18 mouse cellular contexts compared by ENCODE assay signal in genomic region chr16:33923758-33924157, GRCm38 (mm10). TPM values are rescaled to one million over a fixed set of nuclear protein-coding genes. Genes with fewer than 3 reads are reported as not detected.
DNase-seq lines count a peak whose midpoint lies in the region; ATAC-seq and TF ChIP-seq lines count a peak whose summit lies in the region.
"Had no signal": no experiment of that assay in that cellular context is flagged by ENCODE, and none has a peak within 500 bp of the region (broad histone marks: within the 10 kb centered on the region; RNA-seq: fewer than 3 reads in every experiment).

No protein-coding gene starts in this region.

- no peak overlapping the region for H3K4me3 ChIP-seq in heart, embryonic 15.5 days
- H3K4me3 ChIP-seq in MEL (ENCODE audit: control insufficient read depth in 1 of 2, insufficient read depth in 1 of 2, low read depth in 2 of 2, low read length in 2 of 2), result peak overlapping the region; percentile 41 to 50
- H3K4me3 ChIP-seq in liver, embryonic 13.5 days (replicated peaks), result no peak overlapping the region
- H3K4me3 ChIP-seq: forebrain, embryonic 10.5 days; hindbrain, embryonic 15.5 days; midbrain, embryonic 10.5 days; neural tube, embryonic 13.5 days had no signal

- TF ChIP-seq RAD21 in MEL (IDR thresholded peaks at IDR 0.05; ENCODE audit: low read depth, low read length), result no peak

- no peaks in the 10 kb centered on the region for H3K79me2 ChIP-seq in MEL (ENCODE audit: control insufficient read depth, insufficient read depth, low read length, poor library complexity)

- 0 out of 2 replicates have a peak overlapping the region, but pooled peaks have one; percentile 72 for H3K27ac ChIP-seq in heart, embryonic 15.5 days
- peak overlapping the region; percentile 88 for H3K27ac ChIP-seq in MEL (ENCODE audit: control insufficient read depth, low read depth, low read length)
- no peak overlapping the region for H3K27ac ChIP-seq in liver, embryonic 13.5 days
- H3K27ac ChIP-seq: forebrain, embryonic 10.5 days; hindbrain, embryonic 15.5 days; midbrain, embryonic 10.5 days; neural tube, embryonic 13.5 days had no signal

- TF ChIP-seq CTCF in MEL (IDR thresholded peaks at IDR 0.05 in 2 of 3, conservative IDR thresholded peaks at IDR 0.05 in 1 of 3; ENCODE audit: control insufficient read depth in 1 of 3, insufficient read depth in 1 of 3, low read depth in 2 of 3, low read length in 3 of 3, poor library complexity in 1 of 3, severe bottlenecking in 1 of 3), result no peak

- no peak for DNase-seq in heart, adult 18-20 months
- DNase-seq in MEL (ENCODE audit: low read depth, low spot score), result peak; percentile 77
- DNase-seq in liver, embryonic 13.5 days, result peak; percentile 28
- no peak for DNase-seq in ovary, postnatal 14 days (ENCODE audit: low spot score)
- DNase-seq in right cerebral cortex, postnatal 10 days (ENCODE audit: low spot score in 2 of 2), result no peak
- DNase-seq in frontal cortex, postnatal 14 days (ENCODE audit: low spot score in 2 of 2), result no peak
- DNase-seq: cerebellum, postnatal 25 days; gastrocnemius, postnatal 10 days; left cerebral cortex, postnatal 4 days; right cerebral cortex, postnatal 4 days; thymus, postnatal 14 days had no signal

- peaks cover 47% of the 10 kb centered on the region for H3K4me1 ChIP-seq in heart, embryonic 15.5 days (replicated peaks)
- H3K4me1 ChIP-seq in MEL (ENCODE audit: control insufficient read depth in 1 of 2, insufficient read depth in 2 of 2, low read length in 2 of 2), result peaks cover 0 to 27% of the 10 kb centered on the region in 2 experiments; a peak in 3 of 4 replicates
- peaks cover 41% of the 10 kb centered on the region for H3K4me1 ChIP-seq in liver, embryonic 13.5 days (replicated peaks)

- TF ChIP-seq POLR2A in MEL (IDR thresholded peaks at IDR 0.05; ENCODE audit: control insufficient read depth in 1 of 2, insufficient read depth in 1 of 2, low read depth in 1 of 2, low read length in 2 of 2, poor library complexity in 1 of 2), result peak in 1 of 2 experiments; percentile 46; a peak in 1 of 4 replicates

- ATAC-seq in heart, embryonic 15.5 days (replicated peaks; ENCODE audit: insufficient number of reproducible peaks, insufficient read depth, low FRiP score, low read depth), result no peak
- ATAC-seq in common myeloid progenitor, adult 5-6 weeks (replicated peaks; ENCODE audit: low read depth, poor library complexity, severe bottlenecking), result peak; percentile 50
- ATAC-seq in liver, embryonic 13.5 days (ENCODE audit: low read depth), result peak; percentile 78
- ATAC-seq: intestine, postnatal 0 days had no signal

- H3K4me2 ChIP-seq in heart, embryonic 15.5 days, result no peak overlapping the region
- peak overlapping the region; percentile 4; the same call in 1 of the 2 replicates for H3K4me2 ChIP-seq in liver, embryonic 13.5 days
- H3K4me2 ChIP-seq: hindbrain, embryonic 15.5 days; neural tube, embryonic 13.5 days had no signal

- H3K9me3 ChIP-seq in heart, embryonic 15.5 days (replicated peaks), result no peaks in the 10 kb centered on the region
- no peaks in the 10 kb centered on the region for H3K9me3 ChIP-seq in MEL (replicated peaks; ENCODE audit: insufficient read depth, low read length)
- H3K9me3 ChIP-seq in liver, embryonic 13.5 days (replicated peaks), result no peaks in the 10 kb centered on the region
- H3K9me3 ChIP-seq: forebrain, embryonic 10.5 days; hindbrain, embryonic 15.5 days; midbrain, embryonic 10.5 days; neural tube, embryonic 13.5 days had no signal

- 55% methylated on average over 8 of the region's 8 CpGs for WGBS in heart, embryonic 15.5 days
- 22% methylated on average over 8 of the region's 8 CpGs for WGBS in liver, embryonic 13.5 days (ENCODE audit: insufficient replicate concordance)

- no peaks in the 10 kb centered on the region for H3K27me3 ChIP-seq in heart, embryonic 15.5 days
- no peaks in the 10 kb centered on the region for H3K27me3 ChIP-seq in MEL (ENCODE audit: control insufficient read depth in 1 of 2, insufficient read depth in 2 of 2, low read length in 2 of 2)
- no peaks in the 10 kb centered on the region for H3K27me3 ChIP-seq in liver, embryonic 13.5 days
- H3K27me3 ChIP-seq: hindbrain, embryonic 15.5 days; neural tube, embryonic 13.5 days had no signal

- H3K36me3 ChIP-seq in heart, embryonic 15.5 days, result peaks cover 11% of the 10 kb centered on the region; the same call in 1 of the 2 replicates
- H3K36me3 ChIP-seq in MEL (ENCODE audit: control insufficient read depth in 1 of 2, insufficient read depth in 2 of 2, low read length in 2 of 2), result peaks cover 0 to 12% of the 10 kb centered on the region in 2 experiments; a peak in 2 of 4 replicates
- H3K36me3 ChIP-seq in liver, embryonic 13.5 days, result peaks cover 4% of the 10 kb centered on the region; the same call in 1 of the 2 replicates
- H3K36me3 ChIP-seq: hindbrain, embryonic 15.5 days; neural tube, embryonic 13.5 days had no signal

- H3K9ac ChIP-seq in heart, embryonic 15.5 days, result no peak overlapping the region
- peak overlapping the region; percentile 61 for H3K9ac ChIP-seq in MEL (ENCODE audit: control insufficient read depth, low read depth, low read length, poor library complexity, severe bottlenecking)
- no peak overlapping the region for H3K9ac ChIP-seq in liver, embryonic 13.5 days
- H3K9ac ChIP-seq: hindbrain, embryonic 15.5 days; neural tube, embryonic 13.5 days had no signal

- peak in 1 of 2 experiments; percentile 57 for TF ChIP-seq EP300 in MEL (IDR thresholded peaks at IDR 0.05; ENCODE audit: low read depth in 1 of 2, low read length in 2 of 2)

TF ChIP-seq in MEL, 35 proteins besides CTCF, POLR2A, EP300 and RAD21:
- peak; percentile 35 for TF ChIP-seq TAL1 (IDR thresholded peaks at IDR 0.05; ENCODE audit: low read length)
- TF ChIP-seq ZNF384 (IDR thresholded peaks at IDR 0.05; ENCODE audit: low read depth, low read length), result no peak
- TF ChIP-seq ETS1 (IDR thresholded peaks at IDR 0.05; ENCODE audit: low read depth, low read length), result peak; percentile 39; the same call in 1 of the 2 replicates
- TF ChIP-seq GATA1 (IDR thresholded peaks at IDR 0.05; ENCODE audit: low read depth, low read length), result peak; percentile 70; the same call in 1 of the 2 replicates
- 0 out of 2 replicates have a peak, but pooled peaks have one; percentile 30 for TF ChIP-seq MXI1 (IDR thresholded peaks at IDR 0.05; ENCODE audit: low read depth, low read length)
- TF ChIP-seq SMC3 (IDR thresholded peaks at IDR 0.05; ENCODE audit: low read depth, low read length), result no peak
- TF ChIP-seq NELFE (IDR thresholded peaks at IDR 0.05; ENCODE audit: low read depth, low read length), result peak; percentile 37
- peak; percentile 55; the same call in 1 of the 2 replicates for TF ChIP-seq TCF12 (IDR thresholded peaks at IDR 0.05; ENCODE audit: low read depth, low read length)
- 0 out of 2 replicates have a peak, but pooled peaks have one; percentile 23 for TF ChIP-seq TBP (IDR thresholded peaks at IDR 0.05; ENCODE audit: low read depth, low read length)

RNA-seq across cellular contexts. Expression of gene Umps, which starts 43.1 kb away (rescaled TPM):
- 23.9 and 30.7 TPM in 2 replicates for polyA plus RNA-seq in heart, embryonic 15.5 days (2015; fragmentation: Nextera tagmentation; extraction: Ambion mirVana)
- total RNA-seq in heart, adult 18-20 months (2021), result 1 to 10 TPM; 8.6 to 9.6 TPM
- 125 and 132 TPM in 2 replicates for total RNA-seq in MEL (2012; rRNA removed)
- polyA plus RNA-seq in MEL (2012; ENCODE audit: insufficient read depth in 1 of 2, insufficient read length in 2 of 2, low read depth in 1 of 2, low replicate concordance in 2 of 2, missing spikeins in 1 of 2), result 100 to 1,000 TPM in 1 of 2 experiments, not detected in 1; 109 TPM
- 102 TPM in 2 replicates for total RNA-seq in common myeloid progenitor, adult 5-6 weeks (2017)
- polyA plus RNA-seq in liver, embryonic 13.5 days (2015; fragmentation: Nextera tagmentation; extraction: Ambion mirVana), result 51.1 and 58.1 TPM in 2 replicates

Comparison
In these comparisons a context has a peak if more than half of its experiments do, and no peak if none do; other contexts are left out.
1. H3K4me3 ChIP-seq: peak in MEL (2 of 2); none in heart, embryonic 15.5 days (single experiment) and liver, embryonic 13.5 days (single experiment).
2. DNase-seq: peak in MEL (single experiment) and liver, embryonic 13.5 days (single experiment); none in heart, adult 18-20 months (0 of 2), ovary, postnatal 14 days (single experiment), right cerebral cortex, postnatal 10 days (0 of 2) and frontal cortex, postnatal 14 days (0 of 2).